Mouse (Mus musculus) stomach, postnatal 0 days (tissue): ENCODE data around the gene Nudt14. TPM values are rescaled to one million over a fixed set of nuclear protein-coding genes. Genes with fewer than 3 reads are reported as not detected.
A peak's percentile ranks its signal among the peaks of the same experiment; 100 is the strongest.

Source experiments
- ATAC-seq: fragments of 200-750 bp; cut with Nextera tagmentation; 2 replicates; pipeline ENCODE4 v1.8.0; 2017; ENCODE audit not compliant: low FRiP score, low TSS enrichment
- DNase-seq: peaks from one replicate; pipeline ENCODE4 v3.0.0-alpha.2; 2016; ENCODE audit warnings: low spot score
- H3K27ac ChIP-seq: fragments of 300-500 bp; sonication (generic); replicated peaks from 2 replicates; pipeline ENCODE4 v1.5.1; 2014; ENCODE audit warnings: mild to moderate bottlenecking, control low read depth
- H3K27me3 ChIP-seq: fragments of 300-500 bp; sonication (generic); 2 replicates; pipeline ENCODE4 v1.6.1; 2014; ENCODE audit warnings: low read length; ENCODE audit not compliant: control insufficient read depth, insufficient read depth
- H3K36me3 ChIP-seq: fragments of 300-500 bp; sonication (generic); 2 replicates; pipeline ENCODE4 v1.6.1; 2014; ENCODE audit warnings: low read length, mixed read lengths; ENCODE audit not compliant: control insufficient read depth, insufficient read depth
- H3K4me1 ChIP-seq: fragments of 300-500 bp; sonication (generic); replicated peaks from 2 replicates; pipeline ENCODE4 v1.6.1; 2014; ENCODE audit warnings: antibody characterized with exemption; ENCODE audit not compliant: control insufficient read depth, insufficient read depth
- H3K4me2 ChIP-seq: fragments of 300-500 bp; sonication (generic); replicated peaks from 2 replicates; pipeline ENCODE4 v1.6.1; 2014; ENCODE audit warnings: low read depth, mild to moderate bottlenecking, control low read depth, moderate library complexity
- H3K4me3 ChIP-seq: fragments of 300-500 bp; sonication (generic); 2 replicates; pipeline ENCODE4 v1.5.1; 2014; ENCODE audit warnings: low read depth, low read length, control low read depth
- H3K9ac ChIP-seq: fragments of 300-500 bp; sonication (generic); 2 replicates; pipeline ENCODE4 v1.6.1; 2014; ENCODE audit warnings: mild to moderate bottlenecking, low read length, control low read depth, mixed read lengths
- H3K9me3 ChIP-seq: fragments of 300-500 bp; sonication (generic); 2 replicates; pipeline ENCODE4 v1.6.1; 2016; ENCODE audit warnings: low read length; ENCODE audit not compliant: control insufficient read depth
- CTCF ChIP-seq: IDR thresholded peaks from 2 replicates; pipeline ENCODE4 v1.5.1; 2016; ENCODE audit warnings: antibody characterized with exemption, low read depth, mild to moderate bottlenecking, moderate library complexity
- EP300 ChIP-seq: optimal IDR thresholded peaks from 2 replicates; pipeline ENCODE3; 2016; ENCODE audit warnings: antibody characterized with exemption
- WGBS: fragments of 180-500 bp; shearing (Covaris S2); extraction: QIAGEN DNeasy Blood & Tissue Kit; methylation state at CpG from one replicate; pipeline ENCODE4 v1.1.7; 2014; 5-methylcytosine and 5-hydroxymethylcytosine counted together
- microRNA-seq: library from miRNA; unstranded; fragments of <30 nt; microRNA quantifications from one replicate; pipeline ENCODE4, GENCODE M21; 2016
- polyA plus RNA-seq: library from polyadenylated mRNA; unstranded; fragments of >200 nt; fragmentation: Nextera tagmentation; extraction: Ambion mirVana; gene quantifications from 2 replicates; pipeline ENCODE4 v1.2.1, GENCODE M21; 2015

The Nudt14 gene
- polyA plus RNA-seq, 1 experiment from 2014 or later: 78.6 TPM

DNA sequence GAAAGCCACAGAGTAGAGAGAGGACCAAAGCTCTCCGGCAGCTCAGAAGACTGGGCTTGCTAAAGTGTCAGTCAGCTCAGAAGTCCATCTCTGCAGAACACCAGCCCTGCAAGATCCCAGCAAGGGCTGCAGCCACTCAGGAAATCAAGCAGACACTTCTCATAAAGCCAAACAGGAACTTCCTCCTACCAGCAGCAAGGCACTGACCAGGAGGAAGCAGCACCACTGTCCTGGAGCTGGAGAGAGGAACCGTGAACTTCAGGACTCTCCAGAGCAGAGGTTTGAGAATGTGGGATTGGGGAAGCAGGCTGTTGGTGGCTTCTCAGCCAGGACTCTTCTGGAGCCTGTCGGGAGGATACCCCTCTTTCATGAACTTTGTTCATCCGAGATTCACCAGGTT lies 47.0 kb downstream of the Nudt14 start:
- Histone ChIP-seq H3K4me2 (no peak overlapping the region), H3K27me3 (no peaks in the 10 kb centered on the region), H3K27ac (no peak overlapping the region), H3K9ac (no peak overlapping the region), H3K36me3 (no peaks in the 10 kb centered on the region), H3K4me3 (no peak overlapping the region), H3K9me3 (no peaks in the 10 kb centered on the region), H3K4me1 (no peaks in the 10 kb centered on the region)
- DNase-seq (no peak), ATAC-seq (no peak)
- TF ChIP-seq EP300: no peak
- TF ChIP-seq CTCF: no peak
- 54% methylated on average over 4 of the region's 4 CpGs for WGBS

DNA sequence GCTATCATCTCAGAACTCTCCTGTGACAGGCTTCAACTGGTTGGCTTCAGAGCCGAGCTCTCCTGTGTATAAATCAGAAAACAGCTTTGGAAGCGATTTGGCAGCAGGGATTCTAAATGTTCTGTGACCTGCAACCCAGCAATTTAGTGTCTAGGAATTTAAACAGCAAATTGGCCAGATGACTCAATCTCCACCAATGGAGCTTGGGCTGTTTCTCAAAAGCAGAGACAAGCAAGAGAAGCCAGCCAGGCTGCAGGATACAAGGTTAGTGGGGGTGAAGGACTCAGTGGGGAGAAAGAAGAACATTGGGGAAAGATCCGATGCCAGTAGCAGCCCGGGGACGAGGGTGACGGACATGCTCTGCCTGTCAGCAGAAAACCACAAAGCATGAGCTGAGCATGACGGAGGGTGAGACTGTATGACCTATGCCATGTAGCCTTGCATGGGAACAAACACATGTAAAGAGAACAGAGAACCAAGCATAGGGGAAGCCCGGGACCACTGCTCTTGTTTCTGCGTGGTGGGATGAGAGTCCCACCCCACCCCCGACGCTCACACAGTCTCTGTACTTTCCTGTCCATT lies 47.5 kb downstream of the Nudt14 start:
- Histone ChIP-seq H3K4me3 (no peak overlapping the region), H3K27me3 (no peaks in the 10 kb centered on the region), H3K36me3 (no peaks in the 10 kb centered on the region), H3K27ac (0 out of 2 replicates have a peak overlapping the region, but pooled peaks have one; percentile 24), H3K9ac (no peak overlapping the region), H3K4me2 (no peak overlapping the region), H3K4me1 (no peaks in the 10 kb centered on the region), H3K9me3 (no peaks in the 10 kb centered on the region)
- TF ChIP-seq EP300: no peak
- TF ChIP-seq CTCF: no peak
- WGBS: 57% methylated on average over 11 of the region's 11 CpGs
- no peak for ATAC-seq
- no peak for DNase-seq

DNA sequence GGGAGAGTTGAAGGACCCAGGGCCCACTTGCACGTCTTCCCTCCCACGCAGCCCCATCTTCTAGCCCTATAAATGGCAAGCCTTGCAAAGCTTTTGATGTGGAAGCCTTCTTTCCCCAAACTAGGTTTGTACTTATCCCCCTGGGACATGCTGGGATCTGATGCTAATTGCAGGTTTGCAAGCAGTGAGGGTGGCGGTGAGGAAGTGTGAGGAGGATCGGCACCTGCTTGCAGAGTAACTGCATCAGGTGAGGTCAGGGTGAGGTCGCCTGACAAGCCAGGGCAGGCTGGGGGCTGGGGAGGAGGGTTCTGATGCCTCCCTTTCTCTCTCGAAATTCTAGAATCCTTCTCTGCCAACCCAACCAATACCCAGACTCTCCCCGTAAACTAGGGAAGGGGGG lies 56.5 kb downstream of the Nudt14 start:
- Histone ChIP-seq H3K4me3 (no peak overlapping the region), H3K9me3 (no peaks in the 10 kb centered on the region), H3K36me3 (no peaks in the 10 kb centered on the region), H3K4me2 (no peak overlapping the region), H3K9ac (no peak overlapping the region), H3K4me1 (no peaks in the 10 kb centered on the region), H3K27me3 (no peaks in the 10 kb centered on the region), H3K27ac (no peak overlapping the region)
- ATAC-seq (no peak), DNase-seq (no peak)
- WGBS: 40% methylated on average over 7 of the region's 7 CpGs
- TF ChIP-seq EP300: no peak
- TF ChIP-seq CTCF: no peak

Small RNA genes within 50 kb of the gene (microRNA-seq; reads per million reads assigned to microRNA genes)
- gene Mir6941: not detected

Other genes with a start within 250 kb of the Nudt14 start
- 20.7 and 21.2 TPM in 2 replicates for gene Cep170b, start 221.7 kb downstream of the Nudt14 start, polyA plus RNA-seq
- 9.6 and 9.8 TPM in 2 replicates for gene Pld4, start 181.5 kb downstream of the Nudt14 start, polyA plus RNA-seq
- 5.4 and 6.3 TPM in 2 replicates for gene Ahnak2, start 139.5 kb downstream of the Nudt14 start, polyA plus RNA-seq
- gene Clba1, start 133.2 kb downstream of the Nudt14 start, polyA plus RNA-seq: 6.8 and 7.0 TPM in 2 replicates
- gene Cdca4, start 112.7 kb downstream of the Nudt14 start, polyA plus RNA-seq: 37.5 and 41.6 TPM in 2 replicates
- gene Gpr132, start 73.9 kb downstream of the Nudt14 start, polyA plus RNA-seq: 0.10 and 0.11 TPM in 2 replicates
- 3.2 and 4.5 TPM in 2 replicates for gene Jag2, start 12.3 kb downstream of the Nudt14 start, polyA plus RNA-seq
- gene Btbd6, start 34.4 kb upstream of the Nudt14 start, polyA plus RNA-seq: 17.1 and 19.7 TPM in 2 replicates
- 22.3 and 27.6 TPM in 2 replicates for gene Brf1, start 58.6 kb upstream of the Nudt14 start, polyA plus RNA-seq
- gene Pacs2, start 72.4 kb upstream of the Nudt14 start, polyA plus RNA-seq: 4.1 and 5.1 TPM in 2 replicates
- gene Tex22, start 132.4 kb upstream of the Nudt14 start, polyA plus RNA-seq: not detected in 2 replicates
- 4.9 and 5.3 TPM in 2 replicates for gene Mta1, start 156.2 kb upstream of the Nudt14 start, polyA plus RNA-seq
- gene Crip2, start 198.1 kb upstream of the Nudt14 start, polyA plus RNA-seq: 106 and 112 TPM in 2 replicates
- gene Crip1, start 204.2 kb upstream of the Nudt14 start, polyA plus RNA-seq: 585 and 865 TPM in 2 replicates
- 5.7 and 6.0 TPM in 2 replicates for gene Tedc1, start 214.3 kb upstream of the Nudt14 start, polyA plus RNA-seq
- 4.2 and 4.6 TPM in 2 replicates for gene Tmem121, start 243.8 kb upstream of the Nudt14 start, polyA plus RNA-seq